Mouse (Mus musculus): ENCODE measurements around the gene Hhat.
A peak's percentile ranks its signal among the peaks of the same experiment; 100 is the strongest.

The Hhat gene

DNA sequence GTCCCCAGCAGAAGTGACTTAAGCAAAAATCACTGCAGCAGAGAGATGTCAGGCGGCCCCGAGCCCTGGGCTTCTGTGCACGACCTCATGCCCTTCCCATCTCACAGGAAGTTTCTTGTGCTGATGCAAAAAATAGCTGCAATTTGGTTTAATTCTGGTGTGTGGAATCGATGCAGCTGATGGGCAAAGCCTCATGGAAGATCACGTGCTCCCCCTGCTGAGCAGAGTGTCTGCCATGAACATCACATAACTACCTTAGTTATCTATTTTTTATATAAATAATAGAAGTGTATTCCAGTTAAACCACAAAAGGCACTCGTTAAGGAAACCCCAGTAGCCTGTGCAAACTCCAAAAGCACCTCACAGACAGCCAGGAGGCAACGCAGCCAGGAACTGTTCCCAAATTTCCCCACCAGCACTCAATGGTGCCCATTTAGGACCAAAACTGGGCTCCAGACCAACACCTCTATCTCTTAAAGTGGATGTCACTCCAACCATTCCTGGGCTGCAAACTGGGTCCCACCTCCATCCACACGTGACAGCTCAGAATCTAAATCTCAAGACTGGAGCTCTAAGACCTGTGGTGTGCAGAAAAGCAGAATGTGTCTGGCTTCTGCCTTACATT, 118.9 kb downstream of the Hhat start:
- no peak for DNase-seq (ENCODE audit: low read depth, low spot score)

- no peak for DNase-seq (ENCODE audit: low read depth, low spot score)
These were observed 120.4 kb downstream of the Hhat start for GRCm38 (mm10) chr1:192650586-192650985.

DNA sequence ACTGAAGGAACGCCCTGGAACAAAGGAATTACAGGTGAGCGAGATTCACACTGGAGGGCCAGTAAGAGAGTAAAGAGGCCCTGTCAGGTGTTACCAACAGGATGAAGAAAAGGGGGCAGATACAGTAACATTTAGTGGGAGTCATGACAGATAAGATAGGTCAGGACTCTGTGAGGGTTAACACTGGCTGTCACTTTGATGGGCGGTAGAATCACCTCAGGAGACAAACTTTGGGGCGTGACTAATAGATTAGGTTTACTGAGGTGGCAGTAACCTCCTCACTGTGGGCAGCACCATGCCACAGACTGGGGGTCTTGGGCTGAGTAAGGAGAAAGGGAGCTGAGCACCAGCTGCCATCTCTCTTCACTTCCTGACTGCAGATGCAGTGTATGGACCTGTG, 121.0 kb downstream of the Hhat start:
- DNase-seq (ENCODE audit: low read depth, low spot score), result no peak

DNA sequence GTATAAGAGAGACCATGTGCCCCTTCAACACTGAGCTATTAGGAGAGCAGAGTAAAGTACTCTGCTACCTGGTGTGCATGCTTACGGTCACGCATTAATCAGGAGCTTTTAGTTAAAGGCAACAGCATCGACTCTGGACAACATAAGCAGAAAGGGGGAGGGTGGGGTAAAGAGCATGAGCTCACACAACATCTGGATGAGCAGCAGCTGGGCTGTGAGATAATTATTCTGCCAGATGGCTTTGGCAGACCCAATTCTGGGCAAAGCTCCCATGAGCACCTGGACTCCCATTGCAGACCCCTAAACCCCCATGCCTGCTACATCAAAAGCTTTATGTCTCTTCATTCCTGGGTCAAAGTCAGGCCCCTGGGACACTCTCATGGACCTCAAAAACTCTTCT, 121.8 kb downstream of the Hhat start:
- no peak for DNase-seq (ENCODE audit: low read depth, low spot score)

DNA sequence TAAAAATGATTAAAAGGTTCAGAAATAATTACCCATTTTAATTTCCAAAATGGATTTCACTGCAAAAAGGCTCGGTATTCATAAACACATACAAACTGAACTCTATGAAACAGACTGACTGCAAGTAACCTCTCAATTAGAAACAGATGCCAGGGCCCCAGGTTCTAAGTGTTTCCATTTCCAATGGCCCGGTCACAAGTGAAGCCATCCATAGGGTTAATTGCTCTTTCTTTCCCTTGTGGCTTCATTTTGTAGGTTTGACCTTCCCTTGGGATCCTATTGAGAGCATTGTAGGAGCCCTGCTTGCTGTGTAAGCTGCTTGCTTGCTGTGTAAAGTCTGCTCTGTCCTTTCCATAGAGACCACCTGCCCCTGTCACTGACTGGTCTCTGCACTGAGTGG, 123.7 kb downstream of the Hhat start:
- DNase-seq (ENCODE audit: low read depth, low spot score), result no peak

DNA sequence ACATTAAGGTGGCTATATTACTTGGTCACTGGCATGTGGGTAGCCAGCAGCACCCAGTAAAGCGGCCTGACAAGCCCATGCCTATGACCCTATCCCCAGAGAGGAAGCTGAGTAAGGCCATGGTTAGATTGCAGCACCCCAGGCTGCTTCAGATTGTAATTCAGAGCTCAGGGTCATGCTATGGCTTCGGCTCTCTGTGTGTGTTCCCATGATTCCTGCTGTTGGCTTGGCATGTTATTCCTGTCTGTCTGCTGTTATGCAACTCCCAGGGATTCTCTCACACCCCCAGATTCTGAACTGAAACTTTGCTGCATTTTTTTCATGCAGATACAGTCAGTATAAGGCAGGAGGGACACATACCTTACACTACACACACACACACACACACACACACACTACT, 128.9 kb downstream of the Hhat start:
- DNase-seq (ENCODE audit: low read depth, low spot score), result no peak

- no peak for DNase-seq (ENCODE audit: low read depth, low spot score)
These were observed 131.8 kb downstream of the Hhat start for GRCm38 (mm10) chr1:192639175-192639574.

GRCm38 (mm10) chr1:192621843-192622242, 149.2 kb downstream of the Hhat start:
- no peak for DNase-seq (ENCODE audit: low read depth, low spot score)

- no peak for DNase-seq (ENCODE audit: low read depth, low spot score)
These were observed 157.8 kb downstream of the Hhat start for GRCm38 (mm10) chr1:192613271-192613670.

DNA sequence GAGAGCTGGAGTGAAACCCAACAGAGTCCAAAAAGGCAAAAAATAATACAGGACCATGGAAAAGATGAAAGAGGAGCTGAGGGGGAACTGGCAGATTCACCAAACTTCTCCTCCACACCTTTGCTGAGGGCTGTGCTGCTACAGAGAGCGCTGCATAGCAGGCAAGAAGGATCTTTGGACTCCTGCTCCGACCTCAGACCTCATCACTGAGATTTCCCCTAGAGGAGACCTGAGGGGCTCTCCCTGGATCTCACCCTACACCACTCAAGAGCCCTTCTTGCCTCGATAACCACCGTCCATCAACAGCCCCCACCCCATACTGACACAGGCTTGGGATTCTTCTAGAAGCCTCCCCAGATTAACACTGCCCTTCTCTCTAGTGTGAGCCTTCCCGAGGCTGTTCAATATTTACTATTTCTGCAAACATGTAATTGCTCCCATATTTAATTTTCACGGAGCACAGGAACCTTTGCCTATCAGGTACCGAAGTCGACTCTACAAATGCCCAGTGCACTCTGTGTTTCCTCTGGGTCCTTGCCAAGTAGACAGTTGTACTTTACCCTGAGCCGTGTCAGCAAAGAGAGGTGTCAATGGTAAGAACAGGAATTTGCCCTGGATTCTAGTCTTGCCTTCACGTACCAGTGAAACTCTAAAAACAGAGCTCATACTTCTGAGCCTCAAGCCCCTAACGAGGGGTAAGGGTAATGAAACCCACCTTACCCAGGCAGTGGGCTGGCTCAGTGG, 158.9 kb downstream of the Hhat start:
- no peak for DNase-seq (ENCODE audit: low read depth, low spot score)

DNA sequence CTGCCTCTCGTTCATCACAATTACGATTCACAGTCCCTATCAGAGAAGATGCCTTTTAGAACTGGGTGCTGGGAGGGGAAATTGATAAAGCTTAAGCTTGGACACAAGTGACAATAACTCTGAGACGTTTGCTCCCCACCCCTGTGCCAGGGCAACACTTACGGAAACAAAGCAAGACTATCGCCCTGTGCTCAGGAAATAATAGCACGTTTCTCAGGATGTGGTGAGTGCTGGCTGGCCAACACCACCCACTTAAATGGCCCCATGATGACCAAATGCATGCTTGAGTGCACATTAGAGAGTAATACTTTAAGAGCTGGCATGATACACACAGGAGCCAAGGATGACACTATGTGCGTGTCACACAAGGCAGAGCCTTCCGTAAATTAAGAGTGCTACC, 164.1 kb downstream of the Hhat start:
- no peak for DNase-seq (ENCODE audit: low read depth, low spot score)

- no peak for DNase-seq (ENCODE audit: low read depth, low spot score)
These were observed 166.6 kb downstream of the Hhat start for GRCm38 (mm10) chr1:192604413-192604812.

- DNase-seq (ENCODE audit: low read depth, low spot score), result no peak
These were observed 167.5 kb downstream of the Hhat start for GRCm38 (mm10) chr1:192603556-192603955.

DNA sequence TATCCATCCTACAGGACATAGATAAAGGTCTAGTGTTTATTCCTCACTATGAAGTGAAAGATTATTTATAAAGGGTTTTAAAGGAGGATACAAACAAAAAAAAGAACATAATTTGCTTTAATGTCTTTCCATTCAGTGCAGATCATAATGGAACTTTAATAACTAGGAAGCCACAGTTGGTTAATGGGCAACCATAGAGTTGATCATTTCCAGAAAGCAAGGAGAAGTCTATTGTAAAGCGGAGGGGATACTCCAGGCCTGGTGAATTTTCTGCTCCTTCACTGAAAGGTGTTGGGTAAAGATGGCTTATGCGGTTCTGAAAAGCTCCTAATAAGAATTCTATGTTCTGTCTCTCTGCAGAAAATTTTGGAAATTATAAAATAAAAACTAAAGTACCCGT, 169.8 kb downstream of the Hhat start:
- DNase-seq (ENCODE audit: low read depth, low spot score), result no peak

- no peak for DNase-seq (ENCODE audit: low read depth, low spot score)
These were observed 171.3 kb downstream of the Hhat start for GRCm38 (mm10) chr1:192599746-192600145.

- peak; percentile 28 for DNase-seq (ENCODE audit: low read depth, low spot score)
These were observed 172.6 kb downstream of the Hhat start for GRCm38 (mm10) chr1:192598380-192598779.

- DNase-seq (ENCODE audit: low read depth, low spot score), result no peak
These were observed 175.6 kb downstream of the Hhat start for GRCm38 (mm10) chr1:192595426-192595825.

- DNase-seq (ENCODE audit: low read depth, low spot score), result no peak
These were observed 177.5 kb downstream of the Hhat start for GRCm38 (mm10) chr1:192593492-192593891.

DNA sequence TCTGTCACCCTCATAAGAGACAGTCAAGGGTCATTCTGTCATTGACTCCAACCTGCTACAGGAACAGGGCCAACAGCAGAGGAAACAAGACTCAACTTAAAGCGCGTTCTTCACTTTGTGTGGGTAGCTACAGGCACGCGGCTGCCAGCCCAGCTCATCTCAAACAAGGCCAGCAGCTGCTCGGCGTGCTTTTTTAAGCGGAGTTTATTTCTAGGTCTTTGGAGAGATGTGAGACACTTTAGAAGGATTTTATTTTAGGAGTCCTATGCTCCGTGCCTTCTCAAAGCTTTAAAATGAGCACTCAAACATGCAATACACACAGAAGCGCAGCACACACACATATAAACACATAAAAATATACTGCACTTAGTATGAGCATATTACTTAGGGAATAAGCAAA, 183.6 kb downstream of the Hhat start:
- no peak for DNase-seq (ENCODE audit: low read depth, low spot score)

- DNase-seq (ENCODE audit: low read depth, low spot score), result no peak
These were observed 185.7 kb downstream of the Hhat start for GRCm38 (mm10) chr1:192585289-192585688.

- DNase-seq (ENCODE audit: low read depth, low spot score), result no peak
These were observed 188.1 kb downstream of the Hhat start for GRCm38 (mm10) chr1:192582921-192583320.

DNA sequence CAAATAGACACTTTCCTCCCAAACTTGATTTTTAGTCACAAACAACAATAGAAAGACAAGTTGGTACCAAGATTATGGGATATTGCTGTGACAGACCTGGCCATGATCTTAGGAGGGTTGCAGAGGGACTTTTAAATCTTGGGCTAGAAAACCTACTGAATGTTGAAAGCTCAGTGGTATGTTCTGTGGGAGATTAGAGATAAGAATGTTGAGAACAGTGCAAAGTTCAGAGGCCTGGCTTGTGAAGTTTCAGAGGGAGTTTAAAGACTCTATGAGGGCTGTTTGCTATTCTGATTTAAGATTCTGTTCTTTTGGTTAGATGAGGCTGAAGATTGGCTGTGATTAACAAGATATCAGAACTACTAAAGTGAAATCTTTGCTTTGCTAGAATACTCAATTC, 206.3 kb downstream of the Hhat start:
- no peak for DNase-seq (ENCODE audit: low read depth, low spot score)

DNA sequence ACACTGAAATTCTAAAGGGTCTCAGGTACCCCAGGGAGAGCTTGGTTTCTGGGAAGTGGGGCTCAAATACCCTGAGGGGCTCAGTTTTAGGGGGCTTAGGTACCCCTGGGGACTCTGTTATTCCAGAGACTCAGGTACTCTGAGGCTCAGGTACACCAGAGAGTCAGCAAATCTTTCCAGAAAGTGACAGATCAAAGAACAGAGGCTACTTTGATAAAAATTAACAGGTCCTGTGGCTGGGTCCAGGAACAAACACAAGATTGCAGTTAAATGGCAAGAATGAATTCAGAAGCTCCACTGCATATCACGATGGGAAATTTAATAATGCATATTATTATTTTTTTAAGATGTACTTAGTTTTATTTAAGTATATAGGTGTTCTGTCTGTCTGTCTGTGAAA, 211.7 kb downstream of the Hhat start:
- no peak for DNase-seq (ENCODE audit: low read depth, low spot score)
